Mouse (Mus musculus) liver, embryonic 11.5 days (tissue): ENCODE measurements around the gene Cep112. TPM values are rescaled to one million over a fixed set of nuclear protein-coding genes. Genes with fewer than 3 reads are reported as not detected.

Experiments used
- ATAC-seq: fragments of 200-750 bp; cut with Nextera tagmentation; replicated peaks from 2 replicates; pipeline ENCODE4 v1.8.0; 2017; ENCODE audit warnings: moderate number of reproducible peaks, mild to moderate bottlenecking, moderate TSS enrichment, moderate library complexity; ENCODE audit not compliant: low FRiP score
- DNase-seq: peaks from one replicate; pipeline ENCODE4 v3.0.0-alpha.2; 2017; ENCODE audit warnings: low spot score
- H3K27ac ChIP-seq: fragments of 300-500 bp; sonication (generic); 2 replicates; pipeline ENCODE4 v1.5.1; 2014; ENCODE audit warnings: mild to moderate bottlenecking, low read depth, low read length, control low read depth
- H3K27me3 ChIP-seq: fragments of 300-500 bp; sonication (generic); replicated peaks from 2 replicates; pipeline ENCODE4 v1.6.1; 2014; ENCODE audit warnings: low read length, mixed read lengths; ENCODE audit not compliant: control insufficient read depth, insufficient read depth
- H3K36me3 ChIP-seq: fragments of 300-500 bp; sonication (generic); 2 replicates; pipeline ENCODE4 v1.6.1; 2014; ENCODE audit warnings: mild to moderate bottlenecking, low read length, moderate library complexity, mixed read lengths; ENCODE audit not compliant: control insufficient read depth, insufficient read depth
- H3K4me1 ChIP-seq: fragments of 300-500 bp; sonication (generic); replicated peaks from 2 replicates; pipeline ENCODE4 v1.6.1; 2014; ENCODE audit warnings: low read length, mixed read lengths; ENCODE audit not compliant: control insufficient read depth, insufficient read depth
- H3K4me2 ChIP-seq: fragments of 300-500 bp; sonication (generic); 2 replicates; pipeline ENCODE4 v1.6.1; 2014; ENCODE audit warnings: mild to moderate bottlenecking, control low read depth, moderate library complexity
- H3K4me3 ChIP-seq: fragments of 300-500 bp; sonication (generic); 2 replicates; pipeline ENCODE4 v1.5.1; 2014; ENCODE audit warnings: low read depth, low read length, control low read depth
- H3K9ac ChIP-seq: fragments of 300-500 bp; sonication (generic); 2 replicates; pipeline ENCODE4 v1.6.1; 2014; ENCODE audit warnings: low read depth, low read length, control low read depth
- H3K9me3 ChIP-seq: fragments of 300-500 bp; sonication (generic); 2 replicates; pipeline ENCODE4 v1.6.1; 2016; ENCODE audit warnings: low read length, inconsistent platforms, mixed read lengths; ENCODE audit not compliant: control insufficient read depth
- WGBS: fragments of 180-500 bp; shearing (Covaris S2); extraction: QIAGEN DNeasy Blood & Tissue Kit; methylation state at CpG from one replicate; pipeline ENCODE4 v1.1.7; 2014; 5-methylcytosine and 5-hydroxymethylcytosine counted together
- polyA plus RNA-seq: library from polyadenylated mRNA; unstranded; fragments of >200 nt; fragmentation: Nextera tagmentation; extraction: Ambion mirVana; gene quantifications from 2 replicates; pipeline ENCODE4 v1.2.1, GENCODE M21; 2014

Gene Cep112
- polyA plus RNA-seq, 1 experiment from 2014 or later = 5.7 TPM

- no peak for ATAC-seq
- Histone ChIP-seq H3K4me1 (no peaks in the 10 kb centered on the region), H3K4me2 (no peak overlapping the region), H3K9me3 (no peaks in the 10 kb centered on the region), H3K4me3 (no peak overlapping the region), H3K27me3 (no peaks in the 10 kb centered on the region), H3K36me3 (no peaks in the 10 kb centered on the region), H3K9ac (no peak overlapping the region), H3K27ac (no peak overlapping the region)
- no peak for DNase-seq
- 78% methylated on average over 7 of the region's 7 CpGs for WGBS
Measured at GRCm38 (mm10) chr11:108396076-108396829, 28.7 kb upstream of the Cep112 start.

DNA sequence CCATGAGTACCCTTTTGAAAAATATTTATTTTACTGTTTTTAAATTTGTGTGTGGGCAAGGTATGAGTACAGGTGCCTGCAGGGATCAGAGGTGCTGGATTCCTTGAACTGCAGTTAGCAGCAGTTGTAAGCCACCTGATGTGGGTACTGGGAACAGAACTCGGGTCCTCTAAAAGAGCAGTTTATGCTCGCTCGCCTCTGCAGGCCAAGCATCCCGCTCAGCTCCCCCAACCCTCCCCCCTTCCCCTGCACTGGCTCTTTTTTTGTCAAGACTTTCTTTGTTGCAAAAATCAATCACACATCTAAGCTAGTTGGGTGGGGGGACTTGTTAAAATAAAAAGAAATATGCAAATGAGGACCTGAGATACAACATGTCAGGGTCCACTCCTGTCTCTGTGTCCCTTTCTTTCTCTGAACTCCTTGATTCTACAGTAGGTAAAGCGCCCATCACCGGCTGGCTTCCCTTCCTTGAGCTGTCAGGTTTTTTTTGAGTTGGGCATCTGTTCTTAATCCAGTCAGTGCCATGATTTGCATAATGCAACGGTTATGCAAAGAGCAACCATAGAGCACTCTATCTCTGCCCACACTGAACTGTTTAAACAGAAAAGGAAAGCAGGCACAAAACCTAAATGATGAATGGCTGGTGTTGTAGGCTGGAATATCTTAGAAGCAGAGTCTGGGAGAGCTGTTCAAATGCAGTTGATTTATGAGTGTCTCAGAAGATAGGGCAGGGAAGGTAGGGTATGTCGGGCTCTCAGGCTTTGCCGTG lies 14.9 kb upstream of the Cep112 start:
- ATAC-seq = no peak
- no peaks in the 10 kb centered on the region for H3K4me1 ChIP-seq
- no peak for DNase-seq
- no peaks in the 10 kb centered on the region for H3K27me3 ChIP-seq
- H3K9me3 ChIP-seq = no peaks in the 10 kb centered on the region
- H3K27ac ChIP-seq = no peak overlapping the region
- no peak overlapping the region for H3K9ac ChIP-seq
- WGBS = 70% methylated on average over 7 of the region's 9 CpGs
- no peak overlapping the region for H3K4me3 ChIP-seq
- H3K4me2 ChIP-seq = no peak overlapping the region
- H3K36me3 ChIP-seq = no peaks in the 10 kb centered on the region

DNA sequence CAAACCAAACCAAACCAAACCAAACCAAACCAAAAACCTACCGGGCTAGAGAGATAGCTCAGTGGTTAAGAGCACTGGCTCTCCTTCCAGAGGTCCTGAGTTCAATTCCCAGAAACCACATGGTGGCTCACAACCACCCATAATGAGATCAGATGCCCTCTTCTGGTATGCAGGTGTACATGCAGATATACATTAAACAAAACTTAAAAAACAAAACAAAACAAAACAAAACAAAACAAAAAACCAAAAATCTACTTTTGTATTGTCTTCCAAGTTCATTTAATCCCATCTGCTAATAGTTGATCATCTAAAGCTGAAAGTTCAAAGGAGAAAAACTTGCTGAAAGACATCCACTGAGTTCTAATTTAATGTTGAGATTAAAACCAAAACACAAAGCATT lies 8.6 kb upstream of the Cep112 start:
- H3K4me1 ChIP-seq = no peaks in the 10 kb centered on the region
- 81% methylated on average over 1 of the region's 1 CpGs for WGBS
- no peak for ATAC-seq

DNA sequence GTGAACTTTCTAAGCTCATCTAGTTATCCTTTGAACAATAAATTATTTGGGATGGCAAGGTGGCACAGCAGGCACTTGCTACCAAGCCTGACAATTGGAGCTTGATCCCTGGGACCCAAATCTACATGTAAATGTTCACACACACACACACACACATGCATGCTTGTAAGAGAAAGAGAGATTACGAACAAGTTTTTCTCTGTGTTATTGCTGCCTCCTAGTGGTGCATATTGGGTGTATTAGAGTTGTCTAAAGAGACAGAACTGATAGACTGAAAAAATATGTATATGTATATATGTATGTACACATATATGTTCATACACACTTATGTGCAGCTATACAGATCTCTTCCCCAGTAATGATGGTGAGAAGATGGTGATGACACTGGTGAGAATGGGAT lies 6.5 kb upstream of the Cep112 start:
- Histone ChIP-seq H3K4me2 (no peak overlapping the region), H3K4me1 (no peaks in the 10 kb centered on the region), H3K36me3 (no peaks in the 10 kb centered on the region), H3K9me3 (no peaks in the 10 kb centered on the region), H3K27ac (no peak overlapping the region), H3K4me3 (no peak overlapping the region), H3K27me3 (no peaks in the 10 kb centered on the region; the same call in 1 of the 2 replicates), H3K9ac (no peak overlapping the region)
- 32% methylated on average over 1 of the region's 1 CpGs for WGBS
- DNase-seq (no peak), ATAC-seq (no peak)

More for the DNA sequence above, 8.6 kb upstream of the Cep112 start:
- no peaks in the 10 kb centered on the region for H3K36me3 ChIP-seq
- H3K9me3 ChIP-seq = no peaks in the 10 kb centered on the region
- no peak overlapping the region for H3K27ac ChIP-seq
- H3K9ac ChIP-seq = no peak overlapping the region
- H3K4me3 ChIP-seq = no peak overlapping the region
- no peak for DNase-seq
- H3K27me3 ChIP-seq = no peaks in the 10 kb centered on the region
- no peak overlapping the region for H3K4me2 ChIP-seq

- Histone ChIP-seq H3K27me3 (no peaks in the 10 kb centered on the region; the same call in 1 of the 2 replicates), H3K27ac (no peak overlapping the region), H3K9ac (no peak overlapping the region), H3K4me1 (no peaks in the 10 kb centered on the region), H3K4me2 (no peak overlapping the region), H3K9me3 (no peaks in the 10 kb centered on the region), H3K4me3 (no peak overlapping the region), H3K36me3 (no peaks in the 10 kb centered on the region)
- ATAC-seq = no peak
- DNase-seq = no peak
- WGBS = 75% methylated on average over 6 of the region's 6 CpGs
Measured at GRCm38 (mm10) chr11:108419242-108419641, 5.8 kb upstream of the Cep112 start.

DNA sequence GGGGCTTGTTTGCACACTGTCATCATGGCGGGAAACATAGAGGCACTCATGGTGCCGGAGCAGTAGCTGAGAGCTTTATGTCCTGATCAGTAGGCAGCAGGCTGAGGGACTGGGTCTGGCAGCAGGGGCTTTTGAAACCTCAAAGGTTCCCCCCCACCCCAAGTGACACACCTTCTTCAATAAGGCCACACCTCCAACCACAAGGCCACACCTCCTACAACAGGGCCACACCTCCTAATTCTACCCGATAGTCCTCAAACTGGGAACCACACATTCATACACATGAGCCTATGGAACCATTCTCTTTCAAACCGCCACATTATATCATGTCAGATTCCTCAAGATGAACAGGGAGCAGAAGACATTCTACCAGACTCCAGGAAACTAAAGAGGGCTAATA lies 4.2 kb upstream of the Cep112 start:
- ATAC-seq (no peak), DNase-seq (no peak)
- Histone ChIP-seq H3K9me3 (no peaks in the 10 kb centered on the region), H3K9ac (no peak overlapping the region), H3K27me3 (peaks cover 5% of the 10 kb centered on the region), H3K4me1 (no peaks in the 10 kb centered on the region), H3K4me2 (no peak overlapping the region), H3K36me3 (no peaks in the 10 kb centered on the region), H3K27ac (no peak overlapping the region), H3K4me3 (no peak overlapping the region)
- 61% methylated on average over 4 of the region's 4 CpGs for WGBS

- DNase-seq (no peak), ATAC-seq (no peak)
- Histone ChIP-seq H3K27me3 (peaks cover 5% of the 10 kb centered on the region), H3K36me3 (no peaks in the 10 kb centered on the region), H3K9me3 (no peaks in the 10 kb centered on the region), H3K4me3 (no peak overlapping the region), H3K9ac (no peak overlapping the region), H3K4me2 (no peak overlapping the region), H3K27ac (no peak overlapping the region), H3K4me1 (no peaks in the 10 kb centered on the region)
- 73% methylated on average over 7 of the region's 7 CpGs for WGBS
Measured at GRCm38 (mm10) chr11:108423221-108423620, 1.8 kb upstream of the Cep112 start.

- 22% methylated on average over 5 of the region's 5 CpGs for WGBS
- Histone ChIP-seq H3K4me1 (no peaks in the 10 kb centered on the region), H3K27ac (no peak overlapping the region), H3K27me3 (peaks cover 5% of the 10 kb centered on the region), H3K4me3 (peak overlapping the region; percentile 72), H3K9me3 (no peaks in the 10 kb centered on the region), H3K9ac (no peak overlapping the region), H3K36me3 (no peaks in the 10 kb centered on the region), H3K4me2 (peak overlapping the region; percentile 95)
- DNase-seq (no peak), ATAC-seq (no peak)
Measured at GRCm38 (mm10) chr11:108424111-108424510, 881 bp upstream of the Cep112 start.

DNA sequence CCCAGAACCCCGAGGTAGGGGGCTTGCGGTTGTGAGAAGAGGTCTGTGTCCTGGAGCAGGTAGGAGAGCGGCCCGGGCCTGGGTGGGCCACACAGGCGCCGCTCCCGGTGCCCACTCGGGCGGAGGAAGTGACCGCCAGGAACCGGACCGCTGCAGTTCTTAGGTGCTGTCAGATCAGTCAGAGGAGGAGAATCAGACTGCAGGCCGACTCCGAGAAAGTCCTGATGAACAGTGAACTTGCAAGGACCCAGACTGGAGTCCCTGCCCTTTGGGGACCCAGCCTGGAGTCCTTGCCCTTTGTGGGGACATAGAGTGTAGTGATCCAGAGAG lies 565 bp downstream of the Cep112 start:
- Histone ChIP-seq H3K4me1 (no peaks in the 10 kb centered on the region), H3K27ac (no peak overlapping the region), H3K9me3 (no peaks in the 10 kb centered on the region), H3K9ac (peak overlapping the region; percentile 68), H3K27me3 (peaks cover 5% of the 10 kb centered on the region), H3K4me3 (peak overlapping the region; percentile 72), H3K36me3 (no peaks in the 10 kb centered on the region), H3K4me2 (peak overlapping the region; percentile 95)
- no peak; the same call in 1 of the 2 replicates for ATAC-seq
- 15% methylated on average over 14 of the region's 14 CpGs for WGBS
- DNase-seq = no peak
